Mouse (Mus musculus) C2C12 (cell line): ENCODE data around the gene Lcn2. TPM values are rescaled to one million over a fixed set of nuclear protein-coding genes. Genes with fewer than 3 reads are reported as not detected.
A peak's percentile ranks its signal among the peaks of the same experiment; 100 is the strongest.

Experiments used
- H3K27me3 ChIP-seq: one replicate; pipeline ENCODE4 v1.6.1; 2011; ENCODE audit not compliant: control insufficient read depth, insufficient read depth, insufficient read length
- H3K36me3 ChIP-seq: one replicate; pipeline ENCODE4 v1.6.1; 2011; ENCODE audit not compliant: control insufficient read depth, insufficient read depth
- H3K4me3 ChIP-seq: one replicate; pipeline ENCODE4 v1.5.1; 2011; ENCODE audit warnings: mild to moderate bottlenecking, control low read depth; ENCODE audit not compliant: poor library complexity, insufficient read depth, severe bottlenecking
- H3K79me2 ChIP-seq: one replicate; pipeline ENCODE4 v1.6.1; 2011; ENCODE audit not compliant: control insufficient read depth, insufficient read depth
- H3K79me3 ChIP-seq: one replicate; pipeline ENCODE4 v1.6.1; 2011; ENCODE audit warnings: low read depth, control low read depth
- H3ac ChIP-seq: one replicate; pipeline ENCODE3; 2011; ENCODE audit warnings: low read depth; ENCODE audit not compliant: control insufficient read depth, insufficient read length
- CEBPB ChIP-seq: IDR thresholded peaks from one replicate; pipeline ENCODE4 v1.6.1; 2011; ENCODE audit warnings: low read depth, mild to moderate bottlenecking, control low read depth, moderate library complexity
- CTCF ChIP-seq: IDR thresholded peaks from one replicate; pipeline ENCODE4 v1.5.1; 2011; ENCODE audit not compliant: control insufficient read depth, insufficient read depth, insufficient read length
- FOSL1 ChIP-seq: IDR thresholded peaks from one replicate; pipeline ENCODE4 v1.8.0; 2011; ENCODE audit warnings: mild to moderate bottlenecking, low read length; ENCODE audit not compliant: poor library complexity, insufficient read depth, severe bottlenecking
- MAX ChIP-seq: IDR thresholded peaks from one replicate; pipeline ENCODE4 v1.6.1; 2011; ENCODE audit warnings: mild to moderate bottlenecking, control low read depth
- MYOD1 ChIP-seq: IDR thresholded peaks from one replicate; pipeline ENCODE4 v1.6.1; 2011; ENCODE audit warnings: low read depth; ENCODE audit not compliant: control insufficient read depth, insufficient read length
- MYOG ChIP-seq: IDR thresholded peaks from one replicate; pipeline ENCODE4 v1.6.1; 2011; ENCODE audit not compliant: control insufficient read depth, insufficient read length; ENCODE audit errors: extremely low read depth
- USF1 ChIP-seq: IDR thresholded peaks from one replicate; pipeline ENCODE4 v1.6.1; 2011; ENCODE audit warnings: low read depth, mild to moderate bottlenecking, control low read depth, moderate library complexity
- polyA plus RNA-seq: library from polyadenylated mRNA; unstranded; fragments of >200 nt; fragmentation: generic; extraction: Trizol; gene quantifications from one replicate; pipeline ENCODE4 v1.2.1, GENCODE M21; 2012; ENCODE audit warnings: missing spikeins

Gene Lcn2
- polyA plus RNA-seq, 1 experiment = not detected

DNA sequence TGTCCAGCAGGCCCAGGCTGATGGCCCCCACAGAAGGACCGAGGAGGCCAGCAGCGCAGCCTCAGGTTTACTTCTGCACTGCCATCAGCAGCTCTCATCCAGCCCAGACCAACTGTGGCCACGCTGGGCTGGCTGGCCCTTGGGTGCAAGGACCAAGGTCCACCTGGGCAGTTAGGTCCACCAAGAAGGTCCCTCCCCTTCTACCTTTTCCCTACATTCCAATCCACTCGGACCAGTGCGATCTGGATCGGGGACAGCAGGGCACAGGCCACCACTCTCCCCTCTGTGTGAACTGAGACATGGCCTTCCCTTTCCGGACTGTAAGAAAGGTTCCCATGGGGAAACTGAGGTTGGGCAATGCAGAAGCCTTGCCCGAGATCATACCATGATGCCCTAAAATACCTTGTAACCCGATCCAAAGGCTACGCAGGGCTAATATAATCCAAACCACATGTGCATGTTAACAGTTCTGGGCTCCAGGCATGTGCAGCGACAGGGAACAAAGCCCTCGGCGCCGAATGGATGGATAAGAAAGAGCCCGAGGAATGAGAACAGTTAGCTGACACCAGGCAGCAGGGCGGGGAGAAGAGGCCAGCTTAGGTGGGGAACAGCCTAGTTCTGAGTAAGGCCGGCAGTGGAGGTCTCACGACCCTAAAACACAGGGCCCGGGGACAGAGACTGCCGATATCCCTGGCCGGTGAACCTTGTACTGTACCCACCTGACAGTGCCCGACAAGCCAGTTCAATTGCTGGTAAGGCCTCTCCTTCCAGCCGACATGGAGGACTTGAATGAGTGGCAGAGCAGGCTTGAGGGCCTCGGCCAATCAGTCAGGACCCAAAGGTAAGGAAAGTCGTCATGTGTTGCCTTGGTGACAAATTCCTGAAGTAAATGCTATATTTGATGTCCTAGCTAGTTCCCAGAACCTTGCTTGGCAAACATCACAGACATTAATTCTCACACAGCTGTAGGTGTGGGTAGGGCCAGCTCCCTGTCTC is 20.7 kb upstream of the Lcn2 start:
- Histone ChIP-seq H3K36me3 (no peaks in the 10 kb centered on the region), H3ac (no peak overlapping the region), H3K4me3 (no peak overlapping the region), H3K79me2 (no peaks in the 10 kb centered on the region), H3K27me3 (no peaks in the 10 kb centered on the region), H3K79me3 (no peaks in the 10 kb centered on the region)
- TF ChIP-seq MYOD1 (no peak), FOSL1 (no peak), CEBPB (no peak), CTCF (no peak), MAX (no peak), MYOG (no peak), USF1 (no peak)

DNA sequence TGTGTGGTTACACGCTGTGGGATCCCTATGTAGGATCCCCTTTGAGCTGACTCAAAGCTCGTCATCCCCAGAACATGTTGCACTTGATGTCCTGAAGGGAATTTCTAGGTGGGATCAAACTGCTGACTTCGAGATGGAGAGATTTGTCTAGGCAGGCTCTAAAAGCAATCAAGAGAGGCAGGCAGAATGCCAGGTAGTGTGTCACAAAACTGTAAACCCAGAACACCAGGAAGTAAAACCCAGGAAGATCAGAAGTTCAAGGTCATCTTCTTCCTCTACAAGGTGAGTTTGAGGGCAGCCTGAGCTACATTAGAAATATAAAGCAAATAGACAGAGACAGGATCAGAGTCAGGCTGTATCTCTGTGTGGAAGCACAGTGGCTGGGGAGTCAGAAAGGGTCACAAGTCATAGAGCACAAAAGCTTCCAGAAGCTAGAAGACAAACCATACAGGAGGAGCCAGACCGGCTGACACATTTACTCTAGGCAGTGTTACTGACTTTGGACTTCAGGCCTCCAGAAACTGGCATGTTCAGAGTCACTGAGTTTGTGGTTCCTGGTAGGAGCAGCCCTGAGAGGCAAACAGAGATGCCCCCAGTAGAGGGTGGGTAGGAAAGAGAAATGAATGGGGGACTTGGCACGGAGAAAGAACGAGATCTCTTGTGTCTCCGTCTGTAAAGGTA is 19.2 kb upstream of the Lcn2 start:
- Histone ChIP-seq H3K4me3 (no peak overlapping the region), H3ac (no peak overlapping the region), H3K27me3 (no peaks in the 10 kb centered on the region), H3K79me3 (no peaks in the 10 kb centered on the region), H3K36me3 (peaks cover 7% of the 10 kb centered on the region), H3K79me2 (no peaks in the 10 kb centered on the region)
- TF ChIP-seq MYOG (no peak), CEBPB (no peak), USF1 (no peak), MAX (no peak), MYOD1 (no peak), FOSL1 (no peak), CTCF (no peak)

GRCm38 (mm10) chr2:32404663-32405062 is 16.6 kb upstream of the Lcn2 start:
- H3K79me3 ChIP-seq = no peaks in the 10 kb centered on the region
- no peak overlapping the region for H3ac ChIP-seq
- TF ChIP-seq MYOD1 (no peak), MAX (peak; percentile 65), FOSL1 (no peak), MYOG (no peak), CTCF (peak; percentile 96), CEBPB (no peak)
- no peaks in the 10 kb centered on the region for H3K27me3 ChIP-seq
- no peak overlapping the region for H3K4me3 ChIP-seq
- no peaks in the 10 kb centered on the region for H3K79me2 ChIP-seq
- peaks cover 12% of the 10 kb centered on the region for H3K36me3 ChIP-seq

GRCm38 (mm10) chr2:32396695-32397094 is 8.6 kb upstream of the Lcn2 start:
- no peak for TF ChIP-seq CTCF
- TF ChIP-seq CEBPB = no peak
- TF ChIP-seq MYOD1 = no peak
- TF ChIP-seq USF1 = no peak
- no peak for TF ChIP-seq MAX
- TF ChIP-seq FOSL1 = no peak
- TF ChIP-seq MYOG = no peak
- H3ac ChIP-seq = peak overlapping the region; percentile 95
- peaks cover 9% of the 10 kb centered on the region for H3K36me3 ChIP-seq
- H3K79me3 ChIP-seq = peaks cover 18% of the 10 kb centered on the region
- H3K79me2 ChIP-seq = peaks cover 30% of the 10 kb centered on the region
- peak overlapping the region; percentile 86 for H3K4me3 ChIP-seq
- no peaks in the 10 kb centered on the region for H3K27me3 ChIP-seq

DNA sequence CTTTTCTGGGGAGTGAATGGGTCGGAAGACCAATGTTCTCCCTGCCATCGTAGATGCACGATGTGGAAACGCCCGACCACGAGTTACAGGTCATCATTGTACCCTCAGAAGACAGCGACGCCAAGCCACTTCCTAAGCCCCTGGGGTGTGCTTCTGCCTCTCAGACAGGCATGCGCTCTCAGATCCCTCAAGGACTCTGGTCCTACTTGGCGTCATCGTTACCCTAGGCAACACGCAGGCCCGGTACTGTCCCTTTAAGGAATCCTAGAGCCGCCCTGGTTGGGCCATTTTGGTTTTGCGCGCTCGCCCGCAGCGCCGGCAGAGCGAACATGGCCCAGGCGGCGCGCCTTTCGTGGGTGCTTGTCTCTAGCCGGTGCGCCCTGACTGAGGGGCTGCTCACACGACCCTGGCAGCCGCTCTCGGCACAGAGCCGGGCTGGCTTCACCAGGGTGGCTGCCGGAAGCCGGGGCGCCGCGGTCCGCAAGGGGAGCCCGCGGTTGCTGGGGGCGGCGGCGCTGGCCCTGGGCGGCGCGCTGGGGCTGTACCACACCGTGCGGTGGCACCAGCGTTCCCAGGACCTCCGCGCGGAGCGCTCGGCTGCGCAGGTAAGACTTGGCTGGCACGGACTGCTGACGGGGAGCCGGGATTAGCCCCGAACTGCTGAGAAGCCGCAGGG is 8.0 kb upstream of the Lcn2 start:
- Histone ChIP-seq H3K4me3 (peak overlapping the region; percentile 86), H3K79me3 (peaks cover 18% of the 10 kb centered on the region), H3ac (peak overlapping the region; percentile 95), H3K27me3 (no peaks in the 10 kb centered on the region), H3K79me2 (peaks cover 30% of the 10 kb centered on the region), H3K36me3 (peaks cover 9% of the 10 kb centered on the region)
- peak; percentile 50 for TF ChIP-seq MAX
- TF ChIP-seq FOSL1 = no peak
